In genomic region chr10:86702312-86702920, GRCm38 (mm10) we compare ENCODE assay signal across 10 mouse cellular contexts. TPM values are rescaled to one million over a fixed set of nuclear protein-coding genes. Genes with fewer than 3 reads are reported as not detected.
A peak's percentile ranks its signal among the peaks of the same experiment; 100 is the strongest.
DNase-seq lines count a peak whose midpoint lies in the region; ATAC-seq and TF ChIP-seq lines count a peak whose summit lies in the region.
"Had no signal": no experiment of that assay in that cellular context is flagged by ENCODE, and none has a peak within 500 bp of the region (broad histone marks: within the 10 kb centered on the region; RNA-seq: fewer than 3 reads in every experiment).

No protein-coding gene starts in this region.

- no peak for TF ChIP-seq CTCF in liver, postnatal 0 days (IDR thresholded peaks at IDR 0.05; ENCODE audit: low read depth)

- no peaks in the 10 kb centered on the region for H3K27me3 ChIP-seq in forebrain, embryonic 13.5 days
- H3K27me3 ChIP-seq in forebrain, embryonic 15.5 days = no peaks in the 10 kb centered on the region
- H3K27me3 ChIP-seq in liver, embryonic 11.5 days (replicated peaks; ENCODE audit: control insufficient read depth, insufficient read depth, low read length) = no peaks in the 10 kb centered on the region
- no peaks in the 10 kb centered on the region for H3K27me3 ChIP-seq in liver, postnatal 0 days (ENCODE audit: insufficient read depth, low read length)
- H3K27me3 ChIP-seq in embryonic facial prominence, embryonic 12.5 days = no peaks in the 10 kb centered on the region
- H3K27me3 ChIP-seq in liver, embryonic 15.5 days = no peaks in the 10 kb centered on the region

- H3K4me2 ChIP-seq in forebrain, embryonic 13.5 days = peak overlapping the region; percentile 93
- H3K4me2 ChIP-seq in forebrain, embryonic 15.5 days (replicated peaks) = no peak overlapping the region
- H3K4me2 ChIP-seq in liver, embryonic 11.5 days = peak overlapping the region; percentile 95
- no peak overlapping the region for H3K4me2 ChIP-seq in liver, postnatal 0 days (ENCODE audit: low read depth, low read length)
- peak overlapping the region; percentile 94 for H3K4me2 ChIP-seq in embryonic facial prominence, embryonic 12.5 days (replicated peaks)
- peak overlapping the region; percentile 89; the same call in 1 of the 2 replicates for H3K4me2 ChIP-seq in liver, embryonic 15.5 days

- H3K4me1 ChIP-seq in forebrain, embryonic 13.5 days = peaks cover 61% of the 10 kb centered on the region
- peaks cover 61% of the 10 kb centered on the region for H3K4me1 ChIP-seq in forebrain, embryonic 15.5 days
- H3K4me1 ChIP-seq in liver, embryonic 11.5 days (replicated peaks; ENCODE audit: control insufficient read depth, insufficient read depth, low read length) = peaks cover 32% of the 10 kb centered on the region
- peaks cover 38% of the 10 kb centered on the region for H3K4me1 ChIP-seq in liver, postnatal 0 days (ENCODE audit: insufficient read depth)
- peaks cover 47% of the 10 kb centered on the region for H3K4me1 ChIP-seq in embryonic facial prominence, embryonic 12.5 days
- H3K4me1 ChIP-seq in liver, embryonic 15.5 days (replicated peaks) = peaks cover 59% of the 10 kb centered on the region

- no peak for TF ChIP-seq EP300 in liver, postnatal 0 days (IDR thresholded peaks at IDR 0.05; ENCODE audit: low read depth)

- 0 out of 2 replicates have a peak overlapping the region, but pooled peaks have one; percentile 6 for H3K4me3 ChIP-seq in forebrain, embryonic 13.5 days
- no peak overlapping the region for H3K4me3 ChIP-seq in forebrain, embryonic 15.5 days
- H3K4me3 ChIP-seq in liver, embryonic 11.5 days (ENCODE audit: low read depth, low read length) = peak overlapping the region; percentile 15
- H3K4me3 ChIP-seq in liver, postnatal 0 days (ENCODE audit: low read depth, low read length) = no peak overlapping the region
- H3K4me3 ChIP-seq in embryonic facial prominence, embryonic 12.5 days = peak overlapping the region; percentile 95; the same call in 1 of the 2 replicates
- 0 out of 2 replicates have a peak overlapping the region, but pooled peaks have one; percentile 77 for H3K4me3 ChIP-seq in liver, embryonic 15.5 days (replicated peaks)

- no peak overlapping the region for H3K27ac ChIP-seq in forebrain, embryonic 13.5 days
- H3K27ac ChIP-seq in forebrain, embryonic 15.5 days (replicated peaks) = no peak overlapping the region
- no peak overlapping the region for H3K27ac ChIP-seq in liver, embryonic 11.5 days (ENCODE audit: low read depth, low read length)
- no peak overlapping the region for H3K27ac ChIP-seq in liver, postnatal 0 days (ENCODE audit: low read depth)
- no peak overlapping the region for H3K27ac ChIP-seq in embryonic facial prominence, embryonic 12.5 days
- H3K27ac ChIP-seq in liver, embryonic 15.5 days (replicated peaks) = no peak overlapping the region
- H3K27ac ChIP-seq: macrophage had no signal

- WGBS in forebrain, embryonic 13.5 days = 51% methylated on average over 4 of the region's 4 CpGs
- 52% methylated on average over 4 of the region's 4 CpGs for WGBS in forebrain, embryonic 15.5 days
- 74% methylated on average over 4 of the region's 4 CpGs for WGBS in liver, embryonic 11.5 days
- WGBS in liver, postnatal 0 days (ENCODE audit: insufficient replicate concordance) = 65% methylated on average over 4 of the region's 4 CpGs
- 52% methylated on average over 4 of the region's 4 CpGs for WGBS in embryonic facial prominence, embryonic 12.5 days
- WGBS in liver, embryonic 15.5 days (ENCODE audit: insufficient replicate concordance) = 68% methylated on average over 4 of the region's 4 CpGs

- no peak for ATAC-seq in forebrain, embryonic 13.5 days
- ATAC-seq in forebrain, embryonic 15.5 days (replicated peaks) = no peak
- no peak for ATAC-seq in liver, embryonic 11.5 days (replicated peaks; ENCODE audit: low FRiP score)
- no peak for ATAC-seq in liver, postnatal 0 days
- ATAC-seq in embryonic facial prominence, embryonic 12.5 days (ENCODE audit: insufficient number of reproducible peaks, insufficient read depth, low FRiP score, low TSS enrichment) = no peak
- no peak for ATAC-seq in liver, embryonic 15.5 days (ENCODE audit: insufficient read depth)

- H3K36me3 ChIP-seq in forebrain, embryonic 13.5 days (ENCODE audit: poor library complexity, severe bottlenecking) = peaks cover 55% of the 10 kb centered on the region
- H3K36me3 ChIP-seq in forebrain, embryonic 15.5 days = peaks cover 51% of the 10 kb centered on the region
- peaks cover 52% of the 10 kb centered on the region for H3K36me3 ChIP-seq in liver, embryonic 11.5 days (ENCODE audit: control insufficient read depth, insufficient read depth, low read length)
- peaks cover 57% of the 10 kb centered on the region for H3K36me3 ChIP-seq in liver, postnatal 0 days (replicated peaks; ENCODE audit: insufficient read depth, low read length)
- H3K36me3 ChIP-seq in embryonic facial prominence, embryonic 12.5 days = peaks cover 54% of the 10 kb centered on the region
- peaks cover 59% of the 10 kb centered on the region for H3K36me3 ChIP-seq in liver, embryonic 15.5 days (replicated peaks)

- no peaks in the 10 kb centered on the region for H3K9me3 ChIP-seq in forebrain, embryonic 13.5 days (replicated peaks)
- no peaks in the 10 kb centered on the region for H3K9me3 ChIP-seq in forebrain, embryonic 15.5 days
- H3K9me3 ChIP-seq in liver, embryonic 11.5 days (ENCODE audit: control insufficient read depth, low read length) = no peaks in the 10 kb centered on the region
- H3K9me3 ChIP-seq in liver, postnatal 0 days (ENCODE audit: low read length) = no peaks in the 10 kb centered on the region
- no peaks in the 10 kb centered on the region for H3K9me3 ChIP-seq in embryonic facial prominence, embryonic 12.5 days
- H3K9me3 ChIP-seq in liver, embryonic 15.5 days (replicated peaks) = no peaks in the 10 kb centered on the region

- 0 out of 2 replicates have a peak overlapping the region, but pooled peaks have one; percentile 21 for H3K9ac ChIP-seq in forebrain, embryonic 13.5 days
- H3K9ac ChIP-seq in forebrain, embryonic 15.5 days (replicated peaks) = no peak overlapping the region; the same call in 1 of the 2 replicates
- H3K9ac ChIP-seq in liver, embryonic 11.5 days (ENCODE audit: low read depth, low read length) = no peak overlapping the region
- no peak overlapping the region for H3K9ac ChIP-seq in liver, postnatal 0 days (replicated peaks)
- 0 out of 2 replicates have a peak overlapping the region, but pooled peaks have one; percentile 17 for H3K9ac ChIP-seq in embryonic facial prominence, embryonic 12.5 days
- H3K9ac ChIP-seq in liver, embryonic 15.5 days = no peak overlapping the region

- DNase-seq in liver, embryonic 11.5 days (ENCODE audit: low spot score) = no peak
- DNase-seq in liver, postnatal 0 days = no peak
- DNase-seq in adrenal gland, postnatal 14 days = no peak
- no peak for DNase-seq in thymus, postnatal 4 days
- DNase-seq: kidney, adult 11 months had no signal

RNA-seq across cellular contexts. Expression of gene Hsp90b1, which starts 2.9 kb away (rescaled TPM):
- polyA plus RNA-seq in forebrain, embryonic 13.5 days (2015; fragmentation: Nextera tagmentation; extraction: Ambion mirVana) = 341 and 372 TPM in 2 replicates
- polyA plus RNA-seq in forebrain, embryonic 15.5 days (2015; fragmentation: Nextera tagmentation; extraction: Ambion mirVana) = 276 and 292 TPM in 2 replicates
- polyA plus RNA-seq in liver, embryonic 11.5 days (2014; fragmentation: Nextera tagmentation; extraction: Ambion mirVana) = 595 and 612 TPM in 2 replicates
- 228 and 252 TPM in 2 replicates for polyA plus RNA-seq in liver, postnatal 0 days (2015; fragmentation: Nextera tagmentation; extraction: Ambion mirVana)
- 615 and 661 TPM in 2 replicates for polyA plus RNA-seq in embryonic facial prominence, embryonic 12.5 days (2016; fragmentation: Nextera tagmentation; extraction: Ambion mirVana)
- polyA plus RNA-seq in liver, embryonic 15.5 days (2015; fragmentation: Nextera tagmentation; extraction: Ambion mirVana) = 273 and 302 TPM in 2 replicates
- total RNA-seq in adrenal gland, postnatal 14 days (2021) = 621 TPM in 2 replicates

RNA-seq across cellular contexts. Expression of gene Ttc41, which starts 3.2 kb away (rescaled TPM):
- 1.3 and 1.7 TPM in 2 replicates for polyA plus RNA-seq in forebrain, embryonic 13.5 days (2015; fragmentation: Nextera tagmentation; extraction: Ambion mirVana)
- polyA plus RNA-seq in forebrain, embryonic 15.5 days (2015; fragmentation: Nextera tagmentation; extraction: Ambion mirVana) = 1.3 and 1.5 TPM in 2 replicates
- 1.2 and 2.0 TPM in 2 replicates for polyA plus RNA-seq in liver, embryonic 11.5 days (2014; fragmentation: Nextera tagmentation; extraction: Ambion mirVana)
- 0.30 and 0.35 TPM in 2 replicates for polyA plus RNA-seq in liver, postnatal 0 days (2015; fragmentation: Nextera tagmentation; extraction: Ambion mirVana)
- 1.8 and 2.3 TPM in 2 replicates for polyA plus RNA-seq in embryonic facial prominence, embryonic 12.5 days (2016; fragmentation: Nextera tagmentation; extraction: Ambion mirVana)
- 0.53 and 0.59 TPM in 2 replicates for polyA plus RNA-seq in liver, embryonic 15.5 days (2015; fragmentation: Nextera tagmentation; extraction: Ambion mirVana)
- total RNA-seq in adrenal gland, postnatal 14 days (2021) = 2.4 and 2.7 TPM in 2 replicates

Comparison
In these comparisons a context has a peak if more than half of its experiments do, and no peak if none do; other contexts are left out.
1. H3K4me2 ChIP-seq: peak in forebrain, embryonic 13.5 days (single experiment), liver, embryonic 11.5 days (single experiment), embryonic facial prominence, embryonic 12.5 days (single experiment) and liver, embryonic 15.5 days (single experiment); none in forebrain, embryonic 15.5 days (single experiment) and liver, postnatal 0 days (single experiment).
2. H3K4me3 ChIP-seq: peak in forebrain, embryonic 13.5 days (single experiment), liver, embryonic 11.5 days (single experiment), embryonic facial prominence, embryonic 12.5 days (single experiment) and liver, embryonic 15.5 days (single experiment); none in forebrain, embryonic 15.5 days (single experiment) and liver, postnatal 0 days (single experiment).
3. H3K9ac ChIP-seq: peak in forebrain, embryonic 13.5 days (single experiment) and embryonic facial prominence, embryonic 12.5 days (single experiment); none in forebrain, embryonic 15.5 days (single experiment), liver, embryonic 11.5 days (single experiment), liver, postnatal 0 days (single experiment) and liver, embryonic 15.5 days (single experiment).